Mouse (Mus musculus) lung, adult 2 months (tissue): ENCODE measurements around the gene Tmem82. TPM values are rescaled to one million over a fixed set of nuclear protein-coding genes. Genes with fewer than 3 reads are reported as not detected.

Experiments used
- DNase-seq: peaks from one replicate; pipeline ENCODE4 v3.0.0; 2022
- H3K4me1 ChIP-seq: fragments of 200-500 bp; 2 replicates; pipeline ENCODE4 v1.6.1; 2011; ENCODE audit warnings: low read length; ENCODE audit not compliant: control insufficient read depth, insufficient read depth
- H3K4me3 ChIP-seq: fragments of 200-500 bp; replicated peaks from 2 replicates; pipeline ENCODE3; 2011; ENCODE audit warnings: low read depth, mild to moderate bottlenecking, control low read depth, low read length; ENCODE audit errors: extremely low read depth
- CTCF ChIP-seq: fragments of 200-500 bp; IDR thresholded peaks from 2 replicates; pipeline ENCODE4 v1.5.1; 2011; ENCODE audit warnings: mild to moderate bottlenecking, low read length, control low read depth; ENCODE audit not compliant: insufficient read depth
- POLR2A ChIP-seq: fragments of 200-500 bp; IDR thresholded peaks from 2 replicates; pipeline ENCODE4 v1.6.1; 2011; ENCODE audit warnings: low read depth, mild to moderate bottlenecking, control low read depth, low read length, borderline replicate concordance; ENCODE audit errors: extremely low read depth
- WGBS: fragments of 180-500 bp; shearing (Covaris S2); methylation state at CpG from one replicate; pipeline ENCODE4 v1.1.7; 2018; 5-methylcytosine and 5-hydroxymethylcytosine counted together
- polyA plus RNA-seq: library from polyadenylated mRNA; depleted of rRNA; stranded (reverse); fragments of >200 nt; gene quantifications from 2 replicates; pipeline ENCODE4 v1.2.3, GENCODE M21; 2012

The Tmem82 gene
- polyA plus RNA-seq, 1 experiment: 5.1 TPM

GRCm38 (mm10) chr4:141602523-141603223 is 15.8 kb downstream of the Tmem82 start:
- H3K4me3 ChIP-seq: no peak overlapping the region
- no peak for TF ChIP-seq CTCF
- no peak for TF ChIP-seq POLR2A
- H3K4me1 ChIP-seq: peaks cover 10% of the 10 kb centered on the region
- whole genome bisulfite sequencing: 52% methylated on average over 11 of the region's 11 CpGs
- no peak for DNase-seq

DNA sequence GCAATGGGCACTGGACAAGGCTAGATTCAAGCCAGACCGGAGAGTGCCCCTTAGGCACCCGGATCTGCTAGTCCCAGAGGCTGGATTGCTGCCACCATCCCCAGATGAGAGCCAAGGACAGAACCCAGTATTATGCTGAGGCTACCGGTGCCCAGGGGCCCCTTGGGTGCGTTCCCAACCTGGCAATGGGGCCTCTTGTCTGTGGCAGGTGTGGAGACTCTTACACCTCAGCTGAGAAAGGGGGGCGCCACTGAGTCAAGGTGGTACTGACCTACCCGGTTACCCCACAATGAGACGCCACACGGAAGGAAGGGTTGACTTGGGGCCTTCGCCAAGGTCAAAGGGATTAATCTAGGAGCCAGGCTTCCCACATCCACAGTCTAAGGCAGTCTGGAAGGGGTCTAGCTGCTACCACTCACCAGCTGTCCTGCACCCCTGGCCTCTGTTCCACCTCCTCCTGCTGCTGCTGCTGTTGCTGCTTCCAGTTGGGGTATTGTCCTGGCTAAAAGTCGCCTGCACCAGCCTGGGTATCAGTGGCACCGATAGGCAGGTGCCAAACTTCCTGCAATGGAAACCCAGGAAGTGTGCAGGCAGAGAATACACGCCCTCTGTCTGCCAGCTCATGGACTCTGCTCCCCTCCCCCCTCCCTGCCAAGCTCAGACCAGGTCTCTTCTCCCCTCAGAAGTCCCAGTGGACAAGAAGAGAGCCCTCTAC is 17.1 kb downstream of the Tmem82 start:
- no peak overlapping the region for H3K4me3 ChIP-seq
- H3K4me1 ChIP-seq: peaks cover 10% of the 10 kb centered on the region
- TF ChIP-seq CTCF (no peak), POLR2A (no peak)
- no peak for DNase-seq
- WGBS: 61% methylated on average over 12 of the region's 12 CpGs

GRCm38 (mm10) chr4:141600364-141600763 is 18.1 kb downstream of the Tmem82 start:
- Histone ChIP-seq H3K4me1 (peaks cover 10% of the 10 kb centered on the region), H3K4me3 (no peak overlapping the region)
- TF ChIP-seq CTCF (no peak), POLR2A (no peak)
- no peak for DNase-seq
- WGBS: 64% methylated on average over 6 of the region's 6 CpGs

DNA sequence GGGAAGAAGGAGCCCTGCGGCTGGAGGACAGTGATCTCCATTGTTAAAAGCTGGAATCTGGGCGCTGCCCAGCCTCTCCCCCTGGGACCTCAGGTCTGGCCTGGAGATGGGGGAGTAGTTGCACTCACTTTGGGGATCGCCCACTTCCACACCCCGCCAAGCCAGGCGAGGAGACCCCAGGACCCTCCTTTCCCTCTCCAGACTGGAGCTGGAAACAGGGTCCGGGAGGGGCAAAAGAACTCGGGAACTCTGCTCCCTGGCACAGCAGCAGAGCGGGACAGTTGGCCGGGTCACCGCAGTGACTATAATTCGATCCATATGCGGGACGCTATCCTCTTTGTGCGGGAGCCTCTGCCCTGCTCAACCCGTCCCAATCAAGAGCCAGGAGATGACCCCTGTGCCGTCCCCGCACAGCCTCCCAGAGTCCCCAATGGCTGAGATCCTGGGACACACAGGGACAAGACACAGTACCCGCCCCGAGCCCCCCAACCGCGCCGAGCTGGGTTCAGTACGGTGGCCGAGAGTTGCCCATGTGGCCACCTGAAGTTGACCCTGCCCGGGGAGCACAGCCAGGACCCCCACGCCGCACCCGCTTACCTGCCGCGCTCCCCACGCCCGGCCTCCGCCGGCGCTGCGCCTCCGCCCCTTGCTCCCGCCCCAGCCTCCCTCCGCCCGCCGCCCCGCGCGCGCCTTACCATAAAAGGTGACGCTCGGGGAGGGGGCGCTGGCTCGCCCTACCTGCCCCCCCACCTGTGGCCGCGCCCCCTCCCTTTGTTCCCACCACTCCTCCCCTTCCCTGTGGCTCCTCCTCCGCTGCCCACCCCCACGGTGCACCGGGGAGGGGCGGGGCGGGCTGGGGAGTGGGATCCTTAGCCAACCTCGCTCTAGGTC is 18.9 kb downstream of the Tmem82 start:
- DNase-seq: no peak

GRCm38 (mm10) chr4:141598894-141599250 is 19.6 kb downstream of the Tmem82 start:
- 6% methylated on average over 9 of the region's 9 CpGs for WGBS
- peak overlapping the region; percentile 42 for H3K4me3 ChIP-seq
- peaks cover 10% of the 10 kb centered on the region for H3K4me1 ChIP-seq
- no peak for TF ChIP-seq CTCF
- TF ChIP-seq POLR2A: no peak
- DNase-seq: no peak

More for the DNA sequence above, 18.9 kb downstream of the Tmem82 start:
- H3K4me1 ChIP-seq: peaks cover 10% of the 10 kb centered on the region
- peak overlapping the region; percentile 42 for H3K4me3 ChIP-seq
- TF ChIP-seq CTCF (no peak), POLR2A (no peak)
- 4% methylated on average over 56 of the region's 57 CpGs for WGBS

GRCm38 (mm10) chr4:141598199-141598893 is 20.1 kb downstream of the Tmem82 start:
- WGBS: 3% methylated on average over 19 of the region's 19 CpGs

DNA sequence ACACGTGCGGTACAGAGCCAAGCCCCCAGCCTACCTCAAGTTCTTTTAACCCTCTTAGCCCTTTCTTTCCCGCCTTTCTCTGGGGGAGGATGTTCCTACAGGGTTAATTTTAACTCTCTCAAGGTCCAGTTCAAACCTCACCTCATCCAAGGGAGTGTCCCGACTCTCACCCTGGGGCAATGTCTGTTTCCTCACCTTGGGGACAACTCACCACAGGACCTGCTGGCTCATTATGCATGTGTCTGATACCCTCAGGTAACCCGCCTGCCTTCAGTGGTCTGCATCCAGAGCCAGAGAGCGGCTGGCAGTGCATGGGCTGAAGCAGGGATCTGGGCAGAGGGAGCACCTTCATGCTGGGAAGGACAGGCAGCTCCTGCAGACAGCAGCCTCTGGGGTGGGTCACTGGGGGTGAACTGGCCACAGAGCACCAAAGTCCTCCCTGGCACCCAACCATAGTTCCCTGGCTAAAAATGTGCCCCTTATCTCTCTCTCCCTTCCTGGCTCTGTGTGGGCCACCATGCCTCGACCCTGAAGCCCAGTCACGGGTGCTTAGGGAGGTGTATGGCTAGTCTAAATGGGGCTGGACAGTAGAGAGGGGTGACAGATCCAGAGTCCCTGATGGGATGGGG is 21.6 kb downstream of the Tmem82 start:
- DNase-seq: no peak
- H3K4me1 ChIP-seq: peaks cover 4% of the 10 kb centered on the region
- TF ChIP-seq POLR2A (no peak), CTCF (no peak)
- H3K4me3 ChIP-seq: no peak overlapping the region
- 86% methylated on average over 8 of the region's 8 CpGs for WGBS

More at GRCm38 (mm10) chr4:141598199-141598893, 20.1 kb downstream of the Tmem82 start:
- TF ChIP-seq POLR2A (0 out of 2 replicates have a peak, but pooled peaks have one; percentile 2), CTCF (no peak)
- no peak for DNase-seq
- H3K4me3 ChIP-seq: peak overlapping the region; percentile 42
- peaks cover 10% of the 10 kb centered on the region for H3K4me1 ChIP-seq

DNA sequence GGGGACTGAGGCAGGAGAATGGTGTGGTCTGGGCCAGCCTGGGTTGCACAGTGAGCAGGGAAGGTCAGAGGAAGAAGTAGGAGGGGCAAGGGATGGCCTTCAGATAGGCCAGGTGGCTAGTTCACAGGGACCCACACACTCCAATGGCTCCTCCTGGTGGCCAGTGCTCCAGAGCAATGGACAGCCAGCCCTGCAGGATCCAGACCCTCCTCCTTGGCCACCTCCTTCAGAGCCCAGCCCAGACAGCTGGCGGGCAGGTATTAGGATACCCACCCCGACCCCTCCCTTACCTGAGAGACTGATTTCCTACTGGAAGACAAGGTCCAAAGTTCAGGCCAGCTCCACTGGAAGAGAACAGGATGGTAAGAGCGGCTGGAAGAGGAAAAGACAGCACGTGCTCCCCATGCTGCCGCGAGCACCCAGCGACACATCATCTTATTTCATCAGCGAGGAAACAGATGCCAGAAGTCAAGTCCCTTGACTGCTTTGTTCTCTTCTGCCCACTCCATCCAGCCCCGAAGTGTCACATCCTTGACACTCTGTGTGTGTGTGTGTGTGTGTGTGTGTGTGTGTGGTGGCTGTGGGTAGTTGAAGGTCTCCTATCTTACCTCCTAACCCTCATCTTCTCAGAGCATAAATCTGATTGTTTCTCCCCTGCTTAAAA is 22.7 kb downstream of the Tmem82 start:
- H3K4me1 ChIP-seq: no peaks in the 10 kb centered on the region; the same call in 1 of the 2 replicates
- DNase-seq: no peak
- H3K4me3 ChIP-seq: no peak overlapping the region
- WGBS: 68% methylated on average over 9 of the region's 9 CpGs
- TF ChIP-seq CTCF (peak; percentile 34; the same call in 1 of the 2 replicates), POLR2A (no peak)

- H3K4me3 ChIP-seq: no peak overlapping the region
- WGBS: 92% methylated on average over 11 of the region's 11 CpGs
Observed at GRCm38 (mm10) chr4:141595138-141595537, 23.3 kb downstream of the Tmem82 start.

More at GRCm38 (mm10) chr4:141595138-141595537, 23.3 kb downstream of the Tmem82 start:
- no peaks in the 10 kb centered on the region; the same call in 1 of the 2 replicates for H3K4me1 ChIP-seq
- TF ChIP-seq POLR2A (no peak), CTCF (no peak)
- DNase-seq: no peak
